Mouse (Mus musculus) layer of hippocampus, postnatal 25 days (tissue): ENCODE data around the gene Rpp21. TPM values are rescaled to one million over a fixed set of nuclear protein-coding genes. Genes with fewer than 3 reads are reported as not detected.
"Not testable (repeated sequence)": the region's sequence is repeated elsewhere in the genome, so short reads cannot be mapped to it uniquely, and the experiment has no call there.

ENCODE experiments used
- DNase-seq, 2 experiments: peaks; one replicate each; pipeline ENCODE4 v3.0.0; 2022; ENCODE audit warnings: mixed read lengths in 2 of 2, low spot score in 1 of 2; ENCODE audit errors: extremely low spot score in 1 of 2
- total RNA-seq, 2 experiments: library from RNA; stranded (reverse); gene quantifications; 2 replicates each; pipeline ENCODE4 v1.2.3; 2021

The Rpp21 gene
- total RNA-seq, 2 experiments from 2014 or later: 41.6 to 50.0 TPM

DNA sequence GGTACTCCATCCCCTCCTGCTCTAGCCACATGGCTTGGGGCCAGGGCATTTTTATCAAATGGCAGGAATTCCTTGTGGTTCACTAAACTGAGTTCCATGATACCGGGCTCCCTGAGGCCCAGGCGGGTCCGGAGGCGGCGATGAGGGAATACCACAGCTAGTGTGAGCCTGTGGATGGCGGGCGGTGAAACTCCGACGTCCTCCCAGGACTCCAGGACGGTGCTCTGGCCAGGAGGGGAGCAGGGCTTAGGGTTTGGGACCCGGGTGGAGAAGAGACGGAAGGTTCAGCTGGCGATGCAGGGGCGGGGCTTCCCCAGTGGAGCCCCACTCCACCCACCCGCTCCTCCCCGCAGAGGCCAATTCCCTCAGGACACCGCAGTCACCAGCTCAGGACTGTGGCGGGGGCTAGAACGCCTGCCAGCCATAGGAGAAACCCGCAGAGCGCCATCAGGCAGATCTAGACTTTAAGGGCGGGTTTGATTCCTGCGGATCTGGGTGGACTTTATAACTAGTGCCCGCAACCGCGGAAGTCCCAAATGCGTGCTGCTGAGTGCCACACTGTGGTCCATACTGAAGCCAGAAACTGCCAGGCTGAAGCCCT, 20.4 kb downstream of the Rpp21 start:
- DNase-seq: no peak

DNA sequence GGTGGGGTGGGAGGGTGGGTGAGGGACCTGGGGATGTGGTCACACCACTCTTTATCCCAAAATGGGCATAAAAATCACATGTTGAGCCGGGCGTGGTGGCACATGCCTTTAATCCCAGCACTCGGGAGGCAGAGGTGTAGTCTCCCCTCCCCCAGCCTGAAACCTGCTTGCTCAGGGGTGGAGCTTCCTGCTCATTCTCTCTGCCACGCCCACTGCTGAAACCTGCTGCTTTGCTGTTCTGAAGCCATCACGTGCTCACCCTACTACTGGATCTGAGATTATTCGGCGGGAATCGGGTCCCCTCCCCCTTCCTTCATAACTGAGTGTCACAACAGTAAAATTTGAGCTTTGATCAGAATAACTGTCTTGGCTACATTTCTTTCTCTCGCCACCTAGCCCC, 22.6 kb downstream of the Rpp21 start:
- not testable (repeated sequence) for DNase-seq

DNA sequence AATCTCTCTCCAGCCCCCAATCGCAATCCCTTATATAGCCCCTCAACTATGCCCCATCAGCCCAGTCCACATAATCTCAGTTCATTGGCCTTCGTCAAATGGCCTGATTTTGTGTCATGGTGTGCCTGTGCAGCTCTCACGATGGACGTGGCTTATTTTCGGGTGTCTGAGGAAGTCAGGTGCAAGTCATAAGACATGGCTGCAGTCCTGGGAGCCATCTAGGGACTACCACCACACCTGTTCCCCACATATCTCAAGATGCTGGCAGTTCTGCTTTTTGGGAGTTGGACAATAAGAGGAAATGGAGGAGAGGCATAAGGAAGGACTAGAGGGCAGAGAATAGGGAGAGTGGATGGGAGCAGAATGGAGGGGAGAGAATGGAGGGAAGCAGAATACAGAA, 24.3 kb downstream of the Rpp21 start:
- DNase-seq: no peak

DNA sequence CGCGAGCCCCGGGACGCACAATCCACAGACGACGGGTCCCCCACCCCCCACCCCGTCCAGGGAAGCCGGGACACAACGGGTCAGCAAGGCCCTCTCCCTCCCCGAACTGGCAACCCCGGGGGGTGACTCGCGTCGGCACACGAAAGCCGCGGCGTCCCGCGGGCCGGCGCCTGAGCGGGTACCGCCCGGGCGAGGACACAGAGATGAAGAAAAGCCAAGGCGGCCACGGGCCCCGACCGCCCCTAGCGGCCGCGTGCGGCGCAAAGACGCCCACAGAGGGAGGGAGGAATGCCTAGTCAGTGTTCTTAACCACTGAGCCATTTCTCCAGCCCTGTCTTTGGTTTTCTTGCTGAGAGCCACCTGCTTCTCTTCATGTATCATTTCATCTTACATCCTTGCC, 26.6 kb downstream of the Rpp21 start:
- DNase-seq: peak; percentile 43 to 56

DNA sequence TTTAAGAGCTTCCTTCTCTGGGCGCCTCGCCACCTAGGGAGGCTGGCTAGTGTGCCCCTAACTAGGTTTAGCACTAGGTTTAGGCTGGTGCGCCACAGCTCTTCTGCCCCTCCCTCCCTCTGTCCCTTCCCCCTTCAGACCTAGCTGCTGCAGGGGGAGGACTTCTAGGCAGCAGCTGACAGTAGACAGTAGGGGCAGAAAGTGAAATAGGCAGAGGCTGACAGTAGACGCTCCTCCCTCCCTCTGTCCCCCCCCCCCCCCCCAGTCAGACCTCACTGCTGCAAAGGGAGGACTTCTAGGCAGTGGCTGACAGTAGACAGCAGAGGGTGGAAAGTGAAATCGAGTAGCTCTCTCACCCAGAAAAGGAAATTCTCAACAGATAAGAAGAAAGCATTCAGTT, 28.8 kb downstream of the Rpp21 start:
- no peak for DNase-seq

DNA sequence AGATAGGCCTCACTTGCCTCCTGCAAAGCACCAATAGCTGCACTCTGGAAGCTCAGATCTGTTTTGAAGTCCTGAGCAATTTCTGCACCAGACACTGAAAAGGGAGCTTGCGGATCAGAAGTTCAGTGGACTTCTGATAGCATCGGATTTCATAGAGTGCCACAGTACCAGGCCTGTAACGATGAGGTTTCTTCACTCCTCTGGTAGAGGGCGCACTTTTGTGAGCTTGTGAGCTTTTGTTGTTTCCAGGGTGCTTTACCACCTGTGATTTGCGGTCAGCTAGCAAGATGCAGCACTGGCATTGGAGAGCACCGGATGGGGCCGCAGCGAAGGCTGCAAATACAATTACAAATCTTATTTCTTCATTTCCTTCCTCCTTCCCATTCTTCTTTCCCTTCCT, 30.9 kb downstream of the Rpp21 start:
- DNase-seq: no peak

DNA sequence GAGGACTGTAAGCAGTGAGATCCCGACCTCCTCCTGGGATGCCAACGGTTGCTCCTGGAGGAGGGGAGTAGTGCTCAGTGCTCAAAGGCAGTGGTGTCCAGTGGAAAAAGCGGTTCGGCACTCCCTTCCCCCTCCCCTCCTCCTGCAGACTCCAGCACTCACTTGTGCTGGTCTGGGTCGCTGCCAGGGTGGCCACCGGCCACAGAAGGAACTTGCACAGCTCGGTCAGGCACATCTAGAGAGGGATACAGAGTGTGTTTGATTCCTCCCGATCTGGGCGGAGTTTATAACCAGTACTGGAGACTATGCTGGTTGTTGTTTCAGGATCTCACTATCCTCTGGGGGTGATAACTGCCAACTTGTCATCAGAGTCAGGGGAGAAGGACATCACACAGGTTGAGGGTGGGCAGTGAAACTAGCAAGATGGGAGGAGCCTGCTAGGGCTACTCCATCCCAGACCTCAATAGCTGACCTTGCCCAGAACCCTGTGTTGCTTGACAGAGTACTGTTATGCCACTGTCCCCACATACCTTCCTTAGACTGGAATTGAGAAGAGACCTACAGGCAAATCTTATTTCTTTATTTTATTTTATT, 32.5 kb downstream of the Rpp21 start:
- DNase-seq: no peak

DNA sequence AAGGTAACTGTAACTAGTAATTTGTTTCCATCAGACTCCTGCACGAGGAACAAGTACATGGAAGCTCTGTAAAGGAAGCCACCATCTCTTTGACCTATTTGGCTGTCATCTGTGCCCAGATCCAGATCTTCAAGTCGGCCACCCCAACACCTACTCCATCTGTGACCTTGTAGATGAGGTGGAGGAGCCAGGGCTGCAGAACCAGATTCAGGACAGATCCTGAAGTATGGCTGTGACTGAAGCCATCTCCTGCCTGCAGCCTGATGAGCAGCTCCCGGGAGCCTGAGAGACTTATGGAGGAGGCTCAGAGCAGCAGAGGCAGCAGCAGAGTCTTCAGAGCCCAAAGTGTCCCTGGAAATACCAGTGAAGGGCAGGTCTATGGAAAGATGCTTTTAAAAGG, 33.4 kb downstream of the Rpp21 start:
- DNase-seq: no peak

DNA sequence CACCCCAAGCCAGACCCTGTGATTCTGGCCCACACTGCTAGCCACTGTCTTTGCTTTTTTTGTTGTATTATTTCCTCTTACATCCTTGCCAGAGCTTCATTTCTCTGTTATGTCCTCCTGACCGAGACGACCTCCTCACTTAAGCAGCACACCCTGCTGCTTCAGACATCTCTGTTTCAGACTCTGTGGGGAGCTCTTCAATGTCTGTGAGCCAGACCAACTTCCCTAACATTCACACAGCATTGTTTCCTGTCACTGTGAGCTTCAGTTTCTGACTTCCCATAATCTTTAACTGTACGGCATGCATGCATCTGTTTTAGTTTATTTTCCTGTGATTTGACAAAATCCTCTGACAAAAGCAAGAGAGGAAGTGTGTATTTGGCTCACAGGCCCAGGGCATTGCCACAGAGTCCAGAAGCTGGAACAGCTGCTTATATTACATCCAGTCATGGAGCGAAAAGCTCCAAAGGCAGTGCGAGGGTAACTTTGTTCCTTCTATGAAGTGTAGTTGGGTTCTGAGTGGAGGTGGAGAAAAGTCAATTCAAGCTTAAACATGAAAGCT, 39.2 kb downstream of the Rpp21 start:
- DNase-seq: no peak

DNA sequence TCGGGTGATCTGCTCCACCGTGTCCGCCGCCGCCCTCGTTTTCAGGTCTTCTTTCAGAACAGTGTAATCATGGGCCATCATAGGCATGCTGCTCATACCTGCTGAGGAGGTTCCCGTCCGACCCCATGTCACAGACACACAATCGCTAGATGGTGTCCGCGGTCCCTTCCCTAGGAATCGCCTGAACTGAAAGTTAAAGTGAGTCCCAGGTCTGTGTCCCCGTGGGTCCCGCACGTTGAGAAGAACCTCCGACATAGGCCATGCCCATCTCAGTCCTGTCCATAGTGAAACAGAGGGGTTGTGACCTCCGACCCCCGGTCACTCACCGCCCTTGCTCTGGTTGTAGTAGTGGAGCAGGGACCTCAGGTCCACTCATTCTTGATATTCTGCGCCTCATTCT, 42.3 kb downstream of the Rpp21 start:
- no peak for DNase-seq

DNA sequence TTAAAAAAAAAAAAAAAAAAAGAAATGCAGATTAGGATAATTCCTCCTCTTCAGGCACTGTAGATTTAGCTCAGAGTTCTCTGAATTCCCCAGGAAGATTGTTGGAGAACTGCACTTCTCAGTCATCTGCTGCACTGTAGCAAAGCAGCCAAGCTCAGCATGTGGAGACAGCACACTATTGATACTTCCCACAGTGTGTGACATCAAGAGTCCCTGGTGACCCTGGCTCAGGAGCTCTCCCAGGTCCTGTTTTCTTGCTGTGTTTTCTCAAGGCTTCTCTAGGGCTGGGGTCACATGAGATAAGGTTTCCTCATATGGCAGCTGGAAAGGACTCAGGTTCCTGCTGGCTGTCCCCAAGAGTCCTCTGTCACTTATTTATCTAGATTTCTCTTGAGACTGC, 51.0 kb downstream of the Rpp21 start:
- DNase-seq: no peak

DNA sequence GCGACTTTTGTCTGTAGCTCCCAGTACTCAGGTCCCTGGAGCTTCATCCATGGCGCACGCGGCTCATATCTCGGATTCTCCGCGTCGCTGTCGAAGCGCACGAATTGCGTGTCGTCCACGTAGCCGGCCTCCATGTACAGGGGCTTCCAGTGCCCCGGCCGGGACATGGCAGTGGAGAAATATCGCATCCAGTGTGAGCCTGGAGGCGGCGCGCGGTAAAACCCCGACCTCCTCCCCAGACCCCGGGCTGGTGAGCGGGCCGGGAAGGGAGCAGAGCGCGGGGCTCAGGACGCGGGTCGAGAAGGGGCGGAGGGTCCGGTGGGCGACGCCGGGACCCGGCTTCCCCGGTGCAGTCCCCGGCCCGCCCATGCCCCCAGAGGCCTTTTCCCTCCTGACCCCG, 52.0 kb downstream of the Rpp21 start:
- no peak for DNase-seq

Other genes with a start within 250 kb of the Rpp21 start
- 1 to 10 TPM; 1.4 to 1.7 TPM for gene H2-T24, start 237.5 kb downstream of the Rpp21 start, total RNA-seq
- gene H2-T23, start 225.2 kb downstream of the Rpp21 start, total RNA-seq: 1 to 10 TPM; 3.9 to 4.8 TPM
- 1 to 10 TPM; 6.9 to 8.8 TPM for gene H2-T22, start 215.3 kb downstream of the Rpp21 start, total RNA-seq
- not detected for gene Gm6034, start 215.1 kb downstream of the Rpp21 start, total RNA-seq
- gene Gm11127, start 199.7 kb downstream of the Rpp21 start, total RNA-seq: 1 to 10 TPM; 1.1 to 1.2 TPM
- gene Gm19684, start 136.4 kb downstream of the Rpp21 start, total RNA-seq: not detected
- gene Gm7030, start 128.6 kb downstream of the Rpp21 start, total RNA-seq: not detected
- gene Gm8909, start 89.5 kb downstream of the Rpp21 start, total RNA-seq: not detected
- not detected for gene H2-T3, start 67.8 kb downstream of the Rpp21 start, total RNA-seq
- 10 to 100 TPM; 17.6 to 22.0 TPM for gene Trim39, start 14.2 kb upstream of the Rpp21 start, total RNA-seq
- not detected for gene H2-M10.2, start 28.4 kb upstream of the Rpp21 start, total RNA-seq
- not detected for gene H2-M10.1, start 68.1 kb upstream of the Rpp21 start, total RNA-seq
- not detected for gene H2-M10.3, start 110.3 kb upstream of the Rpp21 start, total RNA-seq
- not detected for gene H2-M10.4, start 204.3 kb upstream of the Rpp21 start, total RNA-seq